Mouse (Mus musculus) neural tube, embryonic 11.5 days (tissue): ENCODE results near the gene Mycbpap. TPM values are rescaled to one million over a fixed set of nuclear protein-coding genes. Genes with fewer than 3 reads are reported as not detected.

Experiments
- ATAC-seq: fragments of 200-750 bp; cut with Nextera tagmentation; 2 replicates; pipeline ENCODE4 v1.8.0; 2017; ENCODE audit warnings: moderate number of reproducible peaks, mild to moderate bottlenecking, moderate TSS enrichment, moderate library complexity; ENCODE audit not compliant: insufficient read depth, low FRiP score, low TSS enrichment
- DNase-seq: peaks from one replicate; pipeline ENCODE4 v3.0.0-alpha.2; 2015; ENCODE audit warnings: low spot score
- H3K27ac ChIP-seq: fragments of 300-500 bp; sonication (generic); 2 replicates; pipeline ENCODE4 v1.5.1; 2014; ENCODE audit warnings: low read depth, mild to moderate bottlenecking, low read length
- H3K27me3 ChIP-seq: fragments of 300-500 bp; sonication (generic); 2 replicates; pipeline ENCODE4 v1.6.1; 2014; ENCODE audit warnings: mild to moderate bottlenecking, low read length, mixed read lengths; ENCODE audit not compliant: control insufficient read depth, insufficient read depth
- H3K36me3 ChIP-seq: fragments of 300-500 bp; sonication (generic); 2 replicates; pipeline ENCODE4 v1.6.1; 2014; ENCODE audit warnings: mild to moderate bottlenecking, low read length, moderate library complexity, mixed read lengths; ENCODE audit not compliant: control insufficient read depth, insufficient read depth
- H3K4me1 ChIP-seq: fragments of 300-500 bp; sonication (generic); 2 replicates; pipeline ENCODE4 v1.6.1; 2014; ENCODE audit warnings: low read length, mixed read lengths; ENCODE audit not compliant: control insufficient read depth, insufficient read depth
- H3K4me2 ChIP-seq: fragments of 300-500 bp; sonication (generic); 2 replicates; pipeline ENCODE4 v1.6.1; 2014; ENCODE audit warnings: low read depth, mild to moderate bottlenecking, moderate library complexity
- H3K4me3 ChIP-seq: fragments of 300-500 bp; sonication (generic); 2 replicates; pipeline ENCODE4 v1.5.1; 2014; ENCODE audit warnings: low read depth, low read length
- H3K9ac ChIP-seq: fragments of 300-500 bp; sonication (generic); 2 replicates; pipeline ENCODE4 v1.6.1; 2014; ENCODE audit warnings: mild to moderate bottlenecking, low read length
- H3K9me3 ChIP-seq: fragments of 300-500 bp; sonication (generic); 2 replicates; pipeline ENCODE4 v1.6.1; 2016; ENCODE audit warnings: low read length; ENCODE audit not compliant: control insufficient read depth
- WGBS: fragments of 180-500 bp; shearing (Covaris S2); extraction: QIAGEN DNeasy Blood & Tissue Kit; methylation state at CpG from one replicate; pipeline ENCODE4 v1.1.7; 2014; 5-methylcytosine and 5-hydroxymethylcytosine counted together
- polyA plus RNA-seq: library from polyadenylated mRNA; unstranded; fragments of >200 nt; fragmentation: Nextera tagmentation; extraction: Ambion mirVana; gene quantifications from 2 replicates; pipeline ENCODE4 v1.2.1, GENCODE M21; 2014

Gene Mycbpap
- polyA plus RNA-seq, 1 experiment from 2014 or later: 3.2 TPM

DNA sequence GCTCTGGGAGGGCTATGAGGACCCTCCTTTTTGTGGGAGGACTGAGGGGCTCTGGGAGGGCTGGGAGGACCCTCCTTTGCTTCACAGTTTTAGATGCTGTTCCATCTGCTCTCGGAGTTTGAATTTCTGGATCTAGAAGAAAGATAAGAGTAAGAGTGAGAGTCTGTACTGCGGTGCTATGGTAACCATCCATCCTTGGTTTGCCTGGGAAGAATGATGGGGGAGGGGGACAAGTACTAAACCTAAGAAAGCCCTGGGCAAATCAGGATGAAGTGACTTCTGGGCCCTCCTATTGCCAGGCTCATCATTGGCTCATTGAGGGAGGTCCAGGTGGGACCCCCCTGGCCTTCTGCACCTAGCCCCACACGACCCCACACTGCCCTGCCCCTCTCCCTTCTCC lies 36.7 kb upstream of the Mycbpap start:
- Histone ChIP-seq H3K27me3 (no peaks in the 10 kb centered on the region; the same call in 1 of the 2 replicates), H3K27ac (no peak overlapping the region), H3K9me3 (no peaks in the 10 kb centered on the region), H3K9ac (no peak overlapping the region), H3K4me1 (no peaks in the 10 kb centered on the region), H3K4me2 (no peak overlapping the region), H3K4me3 (no peak overlapping the region), H3K36me3 (no peaks in the 10 kb centered on the region)
- ATAC-seq (no peak), DNase-seq (no peak)
- WGBS: 76% methylated on average over 3 of the region's 3 CpGs

- H3K4me2 ChIP-seq: no peak overlapping the region
- 82% methylated on average over 5 of the region's 5 CpGs for WGBS
- no peaks in the 10 kb centered on the region for H3K9me3 ChIP-seq
- no peak overlapping the region for H3K4me3 ChIP-seq
- H3K27ac ChIP-seq: no peak overlapping the region
- H3K9ac ChIP-seq: no peak overlapping the region
- peaks cover 6% of the 10 kb centered on the region for H3K4me1 ChIP-seq
- no peak for ATAC-seq
- no peaks in the 10 kb centered on the region for H3K27me3 ChIP-seq
- no peak for DNase-seq
- no peaks in the 10 kb centered on the region for H3K36me3 ChIP-seq
These were observed 28.9 kb upstream of the Mycbpap start for GRCm38 (mm10) chr11:94550442-94550744.

DNA sequence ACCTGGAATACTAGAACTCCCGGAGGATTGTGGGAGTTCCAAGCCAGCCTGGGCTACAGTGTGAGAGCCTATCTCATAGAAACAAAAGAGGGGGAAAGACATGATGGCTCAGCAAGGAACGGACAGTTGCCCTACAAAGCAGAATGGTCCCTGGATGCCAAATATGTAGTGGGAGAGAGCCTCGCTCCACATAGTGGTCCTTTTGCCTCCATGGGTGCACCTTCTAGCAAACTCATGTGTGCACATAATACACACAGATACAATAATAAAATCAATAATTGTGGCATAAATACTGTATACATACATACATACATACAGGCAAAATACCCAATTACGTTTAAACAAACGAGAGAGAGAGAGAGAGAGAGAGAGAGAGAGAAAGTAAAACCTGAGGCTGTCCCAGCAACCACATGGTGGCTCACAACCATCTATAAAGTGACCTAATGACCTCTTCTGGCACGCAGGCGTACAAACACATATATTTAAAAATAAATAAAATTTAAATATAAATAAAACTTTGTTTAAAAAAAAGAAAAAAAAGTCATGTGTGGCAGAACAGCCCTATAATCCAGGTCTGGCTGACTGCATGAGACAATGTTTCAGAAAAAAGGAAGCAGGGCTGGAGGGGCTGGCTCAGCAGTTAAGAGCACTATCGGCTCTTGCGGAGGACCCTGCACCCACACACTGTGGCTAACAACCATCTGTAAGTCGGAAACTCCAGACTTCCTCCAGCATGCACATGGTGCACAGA lies 28.3 kb upstream of the Mycbpap start:
- WGBS: 75% methylated on average over 10 of the region's 10 CpGs
- Histone ChIP-seq H3K4me2 (no peak overlapping the region), H3K4me3 (no peak overlapping the region), H3K27ac (no peak overlapping the region), H3K36me3 (no peaks in the 10 kb centered on the region), H3K27me3 (no peaks in the 10 kb centered on the region), H3K4me1 (peaks cover 6% of the 10 kb centered on the region), H3K9ac (no peak overlapping the region), H3K9me3 (no peaks in the 10 kb centered on the region)
- no peak for DNase-seq
- no peak for ATAC-seq

- no peaks in the 10 kb centered on the region for H3K36me3 ChIP-seq
- peak within 1 kb of the TSS; percentile 48 for H3K4me3 ChIP-seq
- peak within 1 kb of the TSS; percentile 70 for H3K9ac ChIP-seq
- WGBS: 5% methylated on average over 49 of the region's 49 CpGs
- peaks cover 6% of the 10 kb centered on the region for H3K4me1 ChIP-seq
- peak within 1 kb of the TSS; percentile 73 for H3K4me2 ChIP-seq
- H3K27me3 ChIP-seq: no peaks in the 10 kb centered on the region
- no peaks in the 10 kb centered on the region for H3K9me3 ChIP-seq
- peak; percentile 95 for DNase-seq
- peak within 1 kb of the TSS; percentile 73 for H3K27ac ChIP-seq
- peak; percentile 89 for ATAC-seq
These were observed 27.5 kb upstream of the Mycbpap start, which contains the start of gene Rsad1 for GRCm38 (mm10) chr11:94548888-94549690. Gene Rsad1, minus strand, starts transcription at chr11:94549255.

GRCm38 (mm10) chr11:94548041-94548784 lies 26.7 kb upstream of the Mycbpap start:
- no peak overlapping the region for H3K27ac ChIP-seq
- H3K9me3 ChIP-seq: no peaks in the 10 kb centered on the region
- peak; percentile 46 for DNase-seq
- no peaks in the 10 kb centered on the region for H3K27me3 ChIP-seq
- H3K4me3 ChIP-seq: peak overlapping the region; percentile 48
- H3K9ac ChIP-seq: peak overlapping the region; percentile 70
- H3K4me1 ChIP-seq: peaks cover 6% of the 10 kb centered on the region
- ATAC-seq: 0 out of 2 replicates have a peak, but pooled peaks have one; percentile 1
- H3K4me2 ChIP-seq: peak overlapping the region; percentile 73
- 13% methylated on average over 24 of the region's 24 CpGs for WGBS
- H3K36me3 ChIP-seq: no peaks in the 10 kb centered on the region

DNA sequence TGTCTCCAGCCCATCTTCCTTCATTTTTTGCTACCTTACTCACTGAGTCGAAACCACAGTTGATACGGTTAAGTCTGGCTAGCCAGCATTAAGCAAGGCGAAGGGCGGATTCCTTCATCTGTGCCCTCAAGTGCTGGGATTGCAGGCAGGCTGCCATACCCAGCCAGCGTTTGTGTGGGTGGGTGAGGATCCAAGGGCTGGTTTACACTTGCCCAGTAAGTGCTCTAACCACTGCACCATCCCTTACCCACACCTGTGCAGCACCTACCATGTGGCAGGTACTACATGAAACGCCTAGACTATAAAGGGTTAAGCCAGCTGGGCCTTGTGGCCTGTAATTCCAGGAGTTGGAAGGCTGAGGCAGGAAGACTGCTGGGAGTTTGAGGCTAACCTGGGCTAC lies 25.7 kb upstream of the Mycbpap start:
- Histone ChIP-seq H3K9me3 (no peaks in the 10 kb centered on the region), H3K27me3 (no peaks in the 10 kb centered on the region), H3K4me2 (no peak overlapping the region), H3K36me3 (no peaks in the 10 kb centered on the region), H3K9ac (no peak overlapping the region), H3K4me1 (peaks cover 6% of the 10 kb centered on the region), H3K27ac (no peak overlapping the region), H3K4me3 (no peak overlapping the region)
- WGBS: 88% methylated on average over 6 of the region's 6 CpGs
- no peak for ATAC-seq
- no peak for DNase-seq

GRCm38 (mm10) chr11:94546381-94546780 lies 24.8 kb upstream of the Mycbpap start:
- no peaks in the 10 kb centered on the region for H3K27me3 ChIP-seq
- H3K4me2 ChIP-seq: no peak overlapping the region
- H3K9me3 ChIP-seq: no peaks in the 10 kb centered on the region
- H3K9ac ChIP-seq: no peak overlapping the region
- no peak overlapping the region for H3K4me3 ChIP-seq
- peaks cover 6% of the 10 kb centered on the region for H3K4me1 ChIP-seq
- H3K36me3 ChIP-seq: no peaks in the 10 kb centered on the region
- DNase-seq (no peak), ATAC-seq (no peak)
- 96% methylated on average over 5 of the region's 5 CpGs for WGBS
- H3K27ac ChIP-seq: no peak overlapping the region

DNA sequence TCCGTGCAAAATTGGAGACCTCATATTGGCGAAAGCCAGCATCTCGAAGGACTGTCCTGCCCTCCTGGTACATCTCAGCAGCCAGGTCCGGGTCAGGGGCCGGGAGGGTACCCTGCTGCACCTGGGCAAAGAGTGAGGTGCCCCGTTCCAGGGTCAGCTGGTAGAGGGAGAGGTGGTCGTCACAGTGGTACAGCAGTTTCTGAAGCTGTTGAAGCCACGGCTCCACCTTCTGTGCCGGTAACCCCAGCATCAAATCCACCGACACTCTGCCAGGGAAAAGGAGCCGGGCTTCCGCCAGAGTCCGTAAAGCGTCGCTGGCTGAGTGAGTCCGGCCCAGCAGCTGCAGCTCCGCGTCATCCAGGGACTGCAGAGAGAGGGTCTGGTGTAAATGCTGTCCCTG lies 22.9 kb upstream of the Mycbpap start:
- H3K9ac ChIP-seq: no peak overlapping the region
- DNase-seq (no peak), ATAC-seq (no peak)
- H3K36me3 ChIP-seq: no peaks in the 10 kb centered on the region
- WGBS: 54% methylated on average over 18 of the region's 18 CpGs
- no peaks in the 10 kb centered on the region for H3K9me3 ChIP-seq
- no peak overlapping the region for H3K27ac ChIP-seq
- H3K27me3 ChIP-seq: no peaks in the 10 kb centered on the region
- H3K4me2 ChIP-seq: 0 out of 2 replicates have a peak overlapping the region, but pooled peaks have one; percentile 15
- no peak overlapping the region for H3K4me3 ChIP-seq
- peaks cover 6% of the 10 kb centered on the region for H3K4me1 ChIP-seq
